Mouse (Mus musculus): ENCODE measurements around the gene Fau. TPM values are rescaled to one million over a fixed set of nuclear protein-coding genes. Genes with fewer than 3 reads are reported as not detected.
"Not testable (repeated sequence)": the region's sequence is repeated elsewhere in the genome, so short reads cannot be mapped to it uniquely, and the experiment has no call there.

Gene Fau
- polyA plus RNA-seq, 1 experiment from 2014 or later: 582 TPM

- Histone ChIP-seq H3K36me3 (no peaks in the 10 kb centered on the region), H3K9ac (replicated peaks) (no peak overlapping the region), H3K4me3 (no peak overlapping the region), H3K4me2 (replicated peaks) (no peak overlapping the region), H3K9me3 (no peaks in the 10 kb centered on the region), H3K27me3 (no peaks in the 10 kb centered on the region), H3K4me1 (no peaks in the 10 kb centered on the region), H3K27ac (replicated peaks) (no peak overlapping the region)
- no peak for ATAC-seq (replicated peaks)
- WGBS: 77% methylated on average over 9 of the region's 9 CpGs
These were observed 28.2 kb upstream of the Fau start for GRCm38 (mm10) chr19:6029426-6029825.

- Histone ChIP-seq H3K36me3 (no peaks in the 10 kb centered on the region), H3K9me3 (no peaks in the 10 kb centered on the region), H3K27ac (replicated peaks) (no peak overlapping the region), H3K9ac (replicated peaks) (no peak overlapping the region), H3K4me2 (replicated peaks) (no peak overlapping the region), H3K4me3 (no peak overlapping the region), H3K4me1 (no peaks in the 10 kb centered on the region), H3K27me3 (no peaks in the 10 kb centered on the region)
- ATAC-seq (replicated peaks): no peak
- 76% methylated on average over 14 of the region's 14 CpGs for WGBS
These were observed 26.9 kb upstream of the Fau start for GRCm38 (mm10) chr19:6030520-6031280.

GRCm38 (mm10) chr19:6035966-6036585, 21.6 kb upstream of the Fau start:
- H3K4me2 ChIP-seq (replicated peaks): no peak overlapping the region
- no peak overlapping the region for H3K4me3 ChIP-seq
- 79% methylated on average over 9 of the region's 9 CpGs for WGBS
- H3K4me1 ChIP-seq: no peaks in the 10 kb centered on the region
- no peak overlapping the region for H3K9ac ChIP-seq (replicated peaks)
- H3K27ac ChIP-seq (replicated peaks): no peak overlapping the region
- no peaks in the 10 kb centered on the region for H3K27me3 ChIP-seq
- no peak for ATAC-seq (replicated peaks)
- H3K9me3 ChIP-seq: no peaks in the 10 kb centered on the region
- H3K36me3 ChIP-seq: no peaks in the 10 kb centered on the region

GRCm38 (mm10) chr19:6037695-6038094, 19.9 kb upstream of the Fau start:
- H3K9me3 ChIP-seq: no peaks in the 10 kb centered on the region
- no peak overlapping the region for H3K9ac ChIP-seq (replicated peaks)
- no peaks in the 10 kb centered on the region for H3K36me3 ChIP-seq
- no peak overlapping the region for H3K4me2 ChIP-seq (replicated peaks)
- peaks cover 2% of the 10 kb centered on the region; the same call in 1 of the 2 replicates for H3K4me1 ChIP-seq
- no peak overlapping the region for H3K4me3 ChIP-seq
- no peaks in the 10 kb centered on the region for H3K27me3 ChIP-seq
- no peak overlapping the region for H3K27ac ChIP-seq (replicated peaks)
- no peak for ATAC-seq (replicated peaks)

- H3K27me3 ChIP-seq: no peaks in the 10 kb centered on the region
- H3K4me2 ChIP-seq (replicated peaks): no peak overlapping the region
- H3K4me1 ChIP-seq: peaks cover 2% of the 10 kb centered on the region; the same call in 1 of the 2 replicates
- no peak for ATAC-seq (replicated peaks)
- H3K9ac ChIP-seq (replicated peaks): no peak overlapping the region
- H3K9me3 ChIP-seq: no peaks in the 10 kb centered on the region
- H3K36me3 ChIP-seq: no peaks in the 10 kb centered on the region
- WGBS: 84% methylated on average over 7 of the region's 7 CpGs
- no peak overlapping the region for H3K27ac ChIP-seq (replicated peaks)
- H3K4me3 ChIP-seq: no peak overlapping the region
These were observed 19.3 kb upstream of the Fau start for GRCm38 (mm10) chr19:6038326-6038725.

- H3K36me3 ChIP-seq: no peaks in the 10 kb centered on the region
- H3K4me1 ChIP-seq: peaks cover 2% of the 10 kb centered on the region; the same call in 1 of the 2 replicates
- H3K4me2 ChIP-seq (replicated peaks): no peak overlapping the region
- no peak overlapping the region for H3K9ac ChIP-seq (replicated peaks)
- no peak overlapping the region for H3K4me3 ChIP-seq
- no peak for ATAC-seq (replicated peaks)
- H3K27ac ChIP-seq (replicated peaks): no peak overlapping the region
- no peaks in the 10 kb centered on the region for H3K27me3 ChIP-seq
- H3K9me3 ChIP-seq: no peaks in the 10 kb centered on the region
These were observed 17.6 kb upstream of the Fau start for GRCm38 (mm10) chr19:6040002-6040401.

- Histone ChIP-seq H3K9me3 (no peaks in the 10 kb centered on the region), H3K36me3 (no peaks in the 10 kb centered on the region), H3K4me3 (no peak overlapping the region), H3K9ac (replicated peaks) (no peak overlapping the region), H3K27ac (replicated peaks) (no peak overlapping the region), H3K4me1 (peaks cover 11% of the 10 kb centered on the region), H3K4me2 (replicated peaks) (no peak overlapping the region), H3K27me3 (no peaks in the 10 kb centered on the region)
- no peak for ATAC-seq (replicated peaks)
- WGBS: 79% methylated on average over 9 of the region's 9 CpGs
These were observed 15.4 kb upstream of the Fau start for GRCm38 (mm10) chr19:6042293-6042692.

GRCm38 (mm10) chr19:6044102-6044501, 13.5 kb upstream of the Fau start:
- not testable (repeated sequence) for H3K4me2 ChIP-seq (replicated peaks); H3K27ac ChIP-seq (replicated peaks); H3K36me3 ChIP-seq; H3K27me3 ChIP-seq; ATAC-seq (replicated peaks); H3K4me3 ChIP-seq; H3K9me3 ChIP-seq; H3K9ac ChIP-seq (replicated peaks)
- 61% methylated on average over 4 of the region's 4 CpGs for WGBS
- peaks cover 22% of the 10 kb centered on the region for H3K4me1 ChIP-seq

- Histone ChIP-seq H3K4me3 (peak overlapping the region; percentile 90), H3K27ac (replicated peaks) (peak overlapping the region; percentile 100), H3K9ac (replicated peaks) (peak overlapping the region; percentile 86), H3K4me1 (peaks cover 22% of the 10 kb centered on the region), H3K9me3 (no peaks in the 10 kb centered on the region), H3K27me3 (no peaks in the 10 kb centered on the region), H3K4me2 (replicated peaks) (peak overlapping the region; percentile 89), H3K36me3 (peaks cover 24% of the 10 kb centered on the region)
- WGBS: 17% methylated on average over 20 of the region's 20 CpGs
- ATAC-seq (replicated peaks): peak; percentile 34
These were observed 12.0 kb upstream of the Fau start for GRCm38 (mm10) chr19:6045366-6046293.

GRCm38 (mm10) chr19:6046294-6047153, 11.1 kb upstream of the Fau start, which contains the start of gene Syvn1:
Gene Syvn1, plus strand, starts transcription at chr19:6046576.
- Histone ChIP-seq H3K27ac (replicated peaks) (peak within 1 kb of the TSS; percentile 100), H3K4me1 (peaks cover 22% of the 10 kb centered on the region), H3K27me3 (no peaks in the 10 kb centered on the region), H3K4me3 (peak within 1 kb of the TSS; percentile 90), H3K9me3 (no peaks in the 10 kb centered on the region), H3K4me2 (replicated peaks) (peak within 1 kb of the TSS; percentile 89), H3K9ac (replicated peaks) (peak within 1 kb of the TSS; percentile 86), H3K36me3 (peaks cover 33% of the 10 kb centered on the region)
- peak; percentile 91 for ATAC-seq (replicated peaks)
- under 1% methylated on average over 65 of the region's 65 CpGs for WGBS

GRCm38 (mm10) chr19:6047154-6047898, 10.3 kb upstream of the Fau start:
- peak overlapping the region; percentile 90 for H3K4me3 ChIP-seq
- H3K27ac ChIP-seq (replicated peaks): peak overlapping the region; percentile 100
- peaks cover 20% of the 10 kb centered on the region for H3K4me1 ChIP-seq
- peak overlapping the region; percentile 89 for H3K4me2 ChIP-seq (replicated peaks)
- H3K9ac ChIP-seq (replicated peaks): peak overlapping the region; percentile 86
- no peaks in the 10 kb centered on the region for H3K9me3 ChIP-seq
- no peaks in the 10 kb centered on the region for H3K27me3 ChIP-seq
- 2% methylated on average over 42 of the region's 44 CpGs for WGBS
- ATAC-seq (replicated peaks): peak; percentile 6
- peaks cover 41% of the 10 kb centered on the region for H3K36me3 ChIP-seq
